Mouse (Mus musculus): ENCODE data around the gene Olfr643. TPM values are rescaled to one million over a fixed set of nuclear protein-coding genes. Genes with fewer than 3 reads are reported as not detected.
A peak's percentile ranks its signal among the peaks of the same experiment; 100 is the strongest.

Gene Olfr643
- total RNA-seq (2014; rRNA removed) (not detected in 2 replicates), polyA plus RNA-seq (2015; fragmentation: Nextera tagmentation; extraction: Ambion mirVana) (not detected in 2 replicates)

DNA sequence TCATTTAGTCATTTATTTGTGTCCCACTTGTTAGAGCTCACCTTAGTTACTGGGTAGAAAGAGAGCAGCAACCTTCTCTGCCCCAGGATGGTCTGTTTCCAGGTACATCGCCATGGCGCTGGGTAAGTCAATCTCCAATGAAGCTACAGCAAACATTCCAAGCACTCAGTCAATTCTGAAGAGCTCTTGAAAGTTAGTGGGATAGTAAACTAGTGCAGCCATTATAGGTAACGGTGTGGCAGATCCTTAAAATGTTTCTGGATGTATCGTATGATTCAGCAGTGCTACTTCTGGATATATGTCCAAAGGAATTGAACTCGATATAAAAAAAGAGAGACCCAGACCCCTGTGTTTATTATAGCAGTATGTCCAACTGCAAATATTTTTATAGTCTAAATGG is at the start of gene Olfr643:
Olfr643 (minus strand) TSS at position 101 of the 400 bp plus-strand sequence.
- TF ChIP-seq CTCF (IDR thresholded peaks at IDR 0.05) = no peak
- no peaks in the 10 kb centered on the region for H3K4me1 ChIP-seq (ENCODE audit: insufficient read depth, low read length)
- H3K9ac ChIP-seq (replicated peaks; ENCODE audit: low read length, poor library complexity, severe bottlenecking) = no peak within 1 kb of the TSS
- H3K27ac ChIP-seq (ENCODE audit: low read depth, low read length) = no peak within 1 kb of the TSS
- H3K9me3 ChIP-seq (ENCODE audit: low read length) = no peaks in the 10 kb centered on the region
- H3K27me3 ChIP-seq (ENCODE audit: insufficient read depth, low read length) = no peaks in the 10 kb centered on the region
- 90% methylated on average over 5 of the region's 5 CpGs for WGBS
- no peak for ATAC-seq (ENCODE audit: low FRiP score)
- H3K36me3 ChIP-seq (ENCODE audit: insufficient read depth, low read length) = no peaks in the 10 kb centered on the region
- no peak within 1 kb of the TSS for H3K4me2 ChIP-seq (ENCODE audit: low read depth, low read length, poor library complexity, severe bottlenecking)
- no peak for DNase-seq (ENCODE audit: low spot score)
- no peak within 1 kb of the TSS for H3K4me3 ChIP-seq (ENCODE audit: low read depth, low read length)

DNA sequence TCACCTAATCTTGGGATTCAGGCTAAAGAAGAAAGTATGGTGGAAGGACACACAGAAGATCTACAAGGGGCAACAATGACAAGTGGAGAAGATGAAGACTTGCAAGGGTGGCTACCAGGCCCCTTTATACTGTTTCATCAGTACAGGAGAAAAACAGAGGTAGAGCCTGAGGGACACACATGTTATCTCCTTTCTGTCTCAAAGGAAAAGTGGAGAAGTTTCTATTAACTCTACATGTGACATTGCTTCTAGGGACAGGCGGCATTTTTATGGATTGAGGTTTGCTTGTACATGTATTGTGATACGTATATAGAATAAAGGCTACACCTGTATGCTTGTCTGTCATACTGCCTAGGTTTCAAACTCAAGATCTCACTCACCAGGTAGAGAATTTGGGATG is 46.1 kb upstream of the Olfr643 start, which contains the start of gene Olfr648:
Olfr648 (minus strand) TSS at position 101 of the 400 bp plus-strand sequence.
- no peaks in the 10 kb centered on the region for H3K4me1 ChIP-seq (ENCODE audit: insufficient read depth, low read length)
- H3K9me3 ChIP-seq (ENCODE audit: low read length) = no peaks in the 10 kb centered on the region
- H3K27me3 ChIP-seq (ENCODE audit: insufficient read depth, low read length) = no peaks in the 10 kb centered on the region
- no peak within 1 kb of the TSS for H3K27ac ChIP-seq (ENCODE audit: low read depth, low read length)
- no peak within 1 kb of the TSS for H3K4me2 ChIP-seq (ENCODE audit: low read depth, low read length, poor library complexity, severe bottlenecking)
- no peaks in the 10 kb centered on the region for H3K36me3 ChIP-seq (ENCODE audit: insufficient read depth, low read length)
- no peak for ATAC-seq (ENCODE audit: low FRiP score)
- no peak within 1 kb of the TSS for H3K4me3 ChIP-seq (ENCODE audit: low read depth, low read length)
- WGBS = 97% methylated on average over 2 of the region's 2 CpGs
- no peak for DNase-seq (ENCODE audit: low spot score)
- TF ChIP-seq CTCF (IDR thresholded peaks at IDR 0.05) = no peak
- no peak within 1 kb of the TSS for H3K9ac ChIP-seq (replicated peaks; ENCODE audit: low read length, poor library complexity, severe bottlenecking)

GRCm38 (mm10) chr7:104179074-104179473 is 41.9 kb upstream of the Olfr643 start:
- DNase-seq (ENCODE audit: low spot score) = no peak
- no peaks in the 10 kb centered on the region for H3K27me3 ChIP-seq (ENCODE audit: insufficient read depth, low read length)
- no peak overlapping the region for H3K27ac ChIP-seq (ENCODE audit: low read depth, low read length)

GRCm38 (mm10) chr7:104178422-104179054 is 41.3 kb upstream of the Olfr643 start:
- DNase-seq (ENCODE audit: low spot score) (peak; percentile 6), ATAC-seq (ENCODE audit: low FRiP score) (no peak)
- WGBS = 62% methylated on average over 5 of the region's 5 CpGs

More at GRCm38 (mm10) chr7:104179074-104179473, 41.9 kb upstream of the Olfr643 start:
- H3K9me3 ChIP-seq (ENCODE audit: low read length) = no peaks in the 10 kb centered on the region
- ATAC-seq (ENCODE audit: low FRiP score) = no peak
- no peaks in the 10 kb centered on the region for H3K36me3 ChIP-seq (ENCODE audit: insufficient read depth, low read length)
- no peak overlapping the region for H3K4me3 ChIP-seq (ENCODE audit: low read depth, low read length)
- H3K4me2 ChIP-seq (ENCODE audit: low read depth, low read length, poor library complexity, severe bottlenecking) = no peak overlapping the region
- no peak for TF ChIP-seq CTCF (IDR thresholded peaks at IDR 0.05)
- no peaks in the 10 kb centered on the region for H3K4me1 ChIP-seq (ENCODE audit: insufficient read depth, low read length)
- H3K9ac ChIP-seq (replicated peaks; ENCODE audit: low read length, poor library complexity, severe bottlenecking) = no peak overlapping the region
- 63% methylated on average over 1 of the region's 1 CpGs for WGBS

DNA sequence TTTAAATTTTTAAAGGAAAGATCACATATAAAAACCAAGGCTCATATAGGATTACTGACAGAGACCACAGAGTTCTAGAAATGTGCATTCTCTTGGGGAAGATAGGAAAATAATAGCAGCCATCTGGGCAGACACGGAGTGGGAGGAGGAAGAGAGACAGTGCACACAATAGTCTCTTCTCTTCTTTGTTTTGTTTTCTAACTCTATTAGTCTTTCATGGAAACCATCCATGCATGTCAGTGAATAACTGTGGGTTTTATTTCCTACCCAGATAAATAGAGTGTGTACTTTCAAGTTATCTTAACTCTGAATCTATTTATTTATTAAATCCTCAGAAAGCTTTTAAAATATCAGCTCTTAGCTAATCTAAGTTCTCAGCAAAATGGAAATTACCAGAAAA is 37.9 kb upstream of the Olfr643 start:
- H3K4me1 ChIP-seq (ENCODE audit: insufficient read depth, low read length) = no peaks in the 10 kb centered on the region
- ATAC-seq (ENCODE audit: low FRiP score) (no peak), DNase-seq (ENCODE audit: low spot score) (no peak)
- no peak for TF ChIP-seq CTCF (IDR thresholded peaks at IDR 0.05)
- no peaks in the 10 kb centered on the region for H3K27me3 ChIP-seq (ENCODE audit: insufficient read depth, low read length)
- no peak overlapping the region for H3K27ac ChIP-seq (ENCODE audit: low read depth, low read length)
- no peaks in the 10 kb centered on the region for H3K9me3 ChIP-seq (ENCODE audit: low read length)
- H3K4me3 ChIP-seq (ENCODE audit: low read depth, low read length) = no peak overlapping the region
- no peak overlapping the region for H3K9ac ChIP-seq (replicated peaks; ENCODE audit: low read length, poor library complexity, severe bottlenecking)
- no peaks in the 10 kb centered on the region for H3K36me3 ChIP-seq (ENCODE audit: insufficient read depth, low read length)
- WGBS = 26% methylated on average over 1 of the region's 1 CpGs
- no peak overlapping the region for H3K4me2 ChIP-seq (ENCODE audit: low read depth, low read length, poor library complexity, severe bottlenecking)

More at GRCm38 (mm10) chr7:104178422-104179054, 41.3 kb upstream of the Olfr643 start:
- Histone ChIP-seq H3K9ac (replicated peaks; ENCODE audit: low read length, poor library complexity, severe bottlenecking) (no peak overlapping the region), H3K36me3 (ENCODE audit: insufficient read depth, low read length) (no peaks in the 10 kb centered on the region), H3K4me1 (ENCODE audit: insufficient read depth, low read length) (no peaks in the 10 kb centered on the region), H3K27me3 (ENCODE audit: insufficient read depth, low read length) (no peaks in the 10 kb centered on the region), H3K27ac (ENCODE audit: low read depth, low read length) (no peak overlapping the region), H3K4me3 (ENCODE audit: low read depth, low read length) (no peak overlapping the region), H3K9me3 (ENCODE audit: low read length) (no peaks in the 10 kb centered on the region), H3K4me2 (ENCODE audit: low read depth, low read length, poor library complexity, severe bottlenecking) (no peak overlapping the region)
- TF ChIP-seq CTCF (IDR thresholded peaks at IDR 0.05) = no peak

DNA sequence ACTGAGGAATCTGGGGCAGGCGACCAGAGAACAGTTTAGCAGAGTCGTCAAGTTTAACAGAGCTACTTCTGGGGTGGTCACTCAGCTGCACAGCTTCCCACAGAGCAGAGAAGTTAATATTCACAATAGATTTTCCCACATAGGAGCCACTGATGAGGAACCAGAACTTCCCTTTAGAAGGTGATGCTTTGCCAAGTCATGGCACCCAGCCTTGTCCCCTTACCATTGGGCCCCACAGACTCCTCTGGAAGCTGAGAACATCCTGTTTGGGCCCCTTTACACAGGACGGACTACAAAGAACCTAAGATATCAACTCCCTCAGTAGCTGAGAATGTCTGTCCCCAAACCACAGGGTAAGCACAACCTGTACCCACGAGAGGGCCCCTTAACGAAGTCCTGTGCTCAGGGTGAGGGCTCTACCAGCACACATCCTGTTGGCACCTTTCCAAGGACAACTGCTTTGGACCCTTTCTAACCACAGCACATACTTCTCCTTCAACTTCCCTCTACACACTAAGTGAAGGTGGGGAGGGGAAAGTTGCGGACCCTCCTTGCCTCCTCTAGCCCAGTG is 32.5 kb upstream of the Olfr643 start:
- H3K4me1 ChIP-seq (ENCODE audit: insufficient read depth, low read length) = no peaks in the 10 kb centered on the region
- H3K4me2 ChIP-seq (ENCODE audit: low read depth, low read length, poor library complexity, severe bottlenecking) = no peak overlapping the region
- no peaks in the 10 kb centered on the region for H3K36me3 ChIP-seq (ENCODE audit: insufficient read depth, low read length)
- no peak for ATAC-seq (ENCODE audit: low FRiP score)
- no peak for TF ChIP-seq CTCF (IDR thresholded peaks at IDR 0.05)
- no peak overlapping the region for H3K9ac ChIP-seq (replicated peaks; ENCODE audit: low read length, poor library complexity, severe bottlenecking)
- H3K27me3 ChIP-seq (ENCODE audit: insufficient read depth, low read length) = no peaks in the 10 kb centered on the region
- H3K27ac ChIP-seq (ENCODE audit: low read depth, low read length) = no peak overlapping the region
- no peak overlapping the region for H3K4me3 ChIP-seq (ENCODE audit: low read depth, low read length)
- no peak for DNase-seq (ENCODE audit: low spot score)
- no peaks in the 10 kb centered on the region for H3K9me3 ChIP-seq (ENCODE audit: low read length)
- 77% methylated on average over 6 of the region's 6 CpGs for WGBS
